ENCODE assay signal across 14 mouse cellular contexts in the genomic region with DNA sequence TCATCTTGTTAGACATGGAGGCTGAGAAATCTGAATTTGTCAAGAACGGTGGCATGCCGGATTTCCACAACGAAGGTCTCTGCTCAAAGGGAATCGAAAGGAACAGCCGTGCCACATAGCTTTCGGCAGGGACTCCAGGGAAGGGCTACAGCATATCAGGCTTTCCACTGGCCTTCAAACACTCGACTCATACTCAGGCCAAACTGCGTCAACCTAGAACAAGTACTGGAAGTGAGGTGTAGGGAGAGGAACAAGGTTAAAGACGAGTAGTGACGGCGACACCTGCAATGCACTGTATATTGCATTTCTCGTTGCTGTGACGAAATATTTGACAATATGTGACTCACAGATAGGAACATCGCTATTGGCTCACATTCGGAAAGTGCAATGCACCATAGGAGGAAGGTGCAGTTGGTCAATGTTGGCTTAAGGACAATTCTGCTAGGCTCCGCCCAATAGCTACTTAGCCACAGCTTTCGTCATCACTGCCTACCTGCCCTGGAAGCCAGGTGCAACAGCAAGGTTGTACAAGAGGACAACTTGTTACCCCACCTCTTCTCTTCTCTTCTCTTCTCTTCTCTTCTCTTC.
DNase-seq lines count a peak whose midpoint lies in the region; ATAC-seq and TF ChIP-seq lines count a peak whose summit lies in the region.
"Had no signal": no experiment of that assay in that cellular context is flagged by ENCODE, and none has a peak within 500 bp of the region (broad histone marks: within the 10 kb centered on the region; RNA-seq: fewer than 3 reads in every experiment).

No protein-coding gene starts in this region.

- peak overlapping the region; percentile 65 for H3K27ac ChIP-seq in heart, embryonic 12.5 days (ENCODE audit: poor library complexity, severe bottlenecking)
- H3K27ac ChIP-seq in embryonic facial prominence, embryonic 12.5 days = peak overlapping the region; percentile 72
- no peak overlapping the region for H3K27ac ChIP-seq in intestine, postnatal 0 days (ENCODE audit: low read depth, low read length)
- H3K27ac ChIP-seq: kidney, postnatal 0 days; liver, embryonic 13.5 days; neural tube, embryonic 13.5 days had no signal

- H3K4me2 ChIP-seq in heart, embryonic 12.5 days = peak overlapping the region; percentile 51
- no peak overlapping the region for H3K4me2 ChIP-seq in embryonic facial prominence, embryonic 12.5 days (replicated peaks)
- peak overlapping the region; percentile 52 for H3K4me2 ChIP-seq in intestine, postnatal 0 days (replicated peaks; ENCODE audit: low read depth)
- H3K4me2 ChIP-seq: embryonic facial prominence, embryonic 15.5 days; liver, embryonic 13.5 days; neural tube, embryonic 13.5 days had no signal

- ATAC-seq in heart, embryonic 12.5 days (ENCODE audit: insufficient number of reproducible peaks, low FRiP score) = no peak
- ATAC-seq in embryonic facial prominence, embryonic 12.5 days (ENCODE audit: insufficient number of reproducible peaks, insufficient read depth, low FRiP score, low TSS enrichment) = no peak
- ATAC-seq in intestine, postnatal 0 days = peak; percentile 38; the same call in 1 of the 2 replicates

- no peak for TF ChIP-seq CTCF in intestine, postnatal 0 days (IDR thresholded peaks at IDR 0.05; ENCODE audit: low read depth)

- H3K4me3 ChIP-seq in heart, embryonic 12.5 days = peak overlapping the region; percentile 16
- H3K4me3 ChIP-seq in embryonic facial prominence, embryonic 12.5 days = no peak overlapping the region
- peak overlapping the region; percentile 3; the same call in 1 of the 2 replicates for H3K4me3 ChIP-seq in intestine, postnatal 0 days (ENCODE audit: low read depth, low read length)
- H3K4me3 ChIP-seq: embryonic facial prominence, embryonic 15.5 days; liver, embryonic 13.5 days; neural tube, embryonic 13.5 days had no signal

- no peak for DNase-seq in heart, postnatal 10 days
- DNase-seq in lung, postnatal 25 days (ENCODE audit: low spot score) = peak; percentile 10
- DNase-seq in kidney, postnatal 4 days = no peak
- no peak for DNase-seq in thymus, postnatal 25 days
- no peak for DNase-seq in gastrocnemius, adult 18-20 months (ENCODE audit: low spot score)
- DNase-seq: cerebellum, adult 9-10 months; liver, embryonic 13.5 days; right cerebral cortex, adult 18-20 months had no signal

- H3K9me3 ChIP-seq in heart, embryonic 12.5 days (replicated peaks) = no peaks in the 10 kb centered on the region
- no peaks in the 10 kb centered on the region for H3K9me3 ChIP-seq in embryonic facial prominence, embryonic 12.5 days
- no peaks in the 10 kb centered on the region for H3K9me3 ChIP-seq in intestine, postnatal 0 days (ENCODE audit: control insufficient read depth)
- H3K9me3 ChIP-seq: embryonic facial prominence, embryonic 15.5 days; liver, embryonic 13.5 days; neural tube, embryonic 13.5 days had no signal

- no peak overlapping the region for H3K9ac ChIP-seq in heart, embryonic 12.5 days
- H3K9ac ChIP-seq in embryonic facial prominence, embryonic 12.5 days = no peak overlapping the region
- H3K9ac ChIP-seq in intestine, postnatal 0 days (ENCODE audit: low read depth, low read length) = no peak overlapping the region
- H3K9ac ChIP-seq: embryonic facial prominence, embryonic 15.5 days; liver, embryonic 13.5 days; neural tube, embryonic 13.5 days had no signal

- WGBS in heart, embryonic 12.5 days = 44% methylated on average over 17 of the region's 17 CpGs
- 86% methylated on average over 17 of the region's 17 CpGs for WGBS in embryonic facial prominence, embryonic 12.5 days
- 52% methylated on average over 17 of the region's 17 CpGs for WGBS in intestine, postnatal 0 days

- no peaks in the 10 kb centered on the region for H3K36me3 ChIP-seq in heart, embryonic 12.5 days
- H3K36me3 ChIP-seq in embryonic facial prominence, embryonic 12.5 days = no peaks in the 10 kb centered on the region
- no peaks in the 10 kb centered on the region for H3K36me3 ChIP-seq in intestine, postnatal 0 days (ENCODE audit: control insufficient read depth, insufficient read depth)
- H3K36me3 ChIP-seq: embryonic facial prominence, embryonic 15.5 days; liver, embryonic 13.5 days; neural tube, embryonic 13.5 days had no signal

- peaks cover 19% of the 10 kb centered on the region for H3K4me1 ChIP-seq in heart, embryonic 12.5 days (replicated peaks)
- peaks cover 19% of the 10 kb centered on the region for H3K4me1 ChIP-seq in embryonic facial prominence, embryonic 12.5 days
- no peaks in the 10 kb centered on the region for H3K4me1 ChIP-seq in intestine, postnatal 0 days (replicated peaks; ENCODE audit: control insufficient read depth, insufficient read depth, low read length)
- H3K4me1 ChIP-seq: liver, embryonic 13.5 days had no signal

- intact Hi-C loops in heart, postnatal 10 days (cut with DNase I) = loop anchor here (5.0 kb wide), 1 partner anchor 46 kb away; no protein-coding TSS in a partner anchor

- H3K27me3 ChIP-seq in heart, embryonic 12.5 days (replicated peaks) = peaks cover 21% of the 10 kb centered on the region
- no peaks in the 10 kb centered on the region for H3K27me3 ChIP-seq in embryonic facial prominence, embryonic 12.5 days
- H3K27me3 ChIP-seq in intestine, postnatal 0 days (replicated peaks; ENCODE audit: control insufficient read depth, insufficient read depth, low read length) = no peaks in the 10 kb centered on the region
- H3K27me3 ChIP-seq: embryonic facial prominence, embryonic 15.5 days; liver, embryonic 13.5 days; neural tube, embryonic 13.5 days had no signal
